Mouse (Mus musculus): ENCODE measurements around the gene Scd2. TPM values are rescaled to one million over a fixed set of nuclear protein-coding genes. Genes with fewer than 3 reads are reported as not detected.

Gene Scd2
- polyA plus RNA-seq, 1 experiment from 2014 or later: 29.5 TPM

DNA sequence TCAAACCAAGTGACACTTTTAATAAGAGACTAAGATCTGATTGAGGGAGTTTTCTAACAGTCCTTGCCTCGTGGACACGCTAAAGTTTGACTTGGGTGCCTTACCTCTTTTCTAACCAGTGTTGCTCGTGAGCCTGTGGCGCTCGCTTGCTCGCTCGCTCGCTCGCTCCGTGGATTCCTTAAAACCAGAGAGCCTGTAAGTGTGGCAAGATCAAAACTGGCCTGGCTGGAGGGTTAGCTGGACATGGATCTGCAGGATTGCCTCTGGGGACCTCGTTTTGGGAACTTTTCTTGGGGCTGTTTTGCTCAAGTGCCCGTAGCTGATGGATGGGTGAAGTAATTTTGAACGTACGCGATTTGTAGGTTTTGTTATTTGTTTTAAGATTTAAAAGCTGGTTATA, 12.2 kb downstream of the Scd2 start:
- H3K27me3 ChIP-seq (ENCODE audit: control insufficient read depth, insufficient read depth, low read length): no peaks in the 10 kb centered on the region
- WGBS: 83% methylated on average over 15 of the region's 15 CpGs
- no peaks in the 10 kb centered on the region for H3K9me3 ChIP-seq (ENCODE audit: control insufficient read depth, low read length)
- ATAC-seq (ENCODE audit: low FRiP score, low TSS enrichment) (no peak), DNase-seq (ENCODE audit: low spot score) (no peak)
- no peak overlapping the region for H3K27ac ChIP-seq (replicated peaks)
- H3K36me3 ChIP-seq (ENCODE audit: control insufficient read depth, insufficient read depth, low read length): peaks cover 30% of the 10 kb centered on the region
- no peaks in the 10 kb centered on the region for H3K4me1 ChIP-seq (replicated peaks; ENCODE audit: control insufficient read depth, insufficient read depth)
- H3K4me3 ChIP-seq (ENCODE audit: low read depth, low read length): no peak overlapping the region
- H3K4me2 ChIP-seq (replicated peaks; ENCODE audit: low read depth): no peak overlapping the region
- TF ChIP-seq EP300 (optimal IDR thresholded peaks at IDR 0.05) (no peak), CTCF (IDR thresholded peaks at IDR 0.05; ENCODE audit: low read depth) (no peak)
- no peak overlapping the region for H3K9ac ChIP-seq (ENCODE audit: low read length)

DNA sequence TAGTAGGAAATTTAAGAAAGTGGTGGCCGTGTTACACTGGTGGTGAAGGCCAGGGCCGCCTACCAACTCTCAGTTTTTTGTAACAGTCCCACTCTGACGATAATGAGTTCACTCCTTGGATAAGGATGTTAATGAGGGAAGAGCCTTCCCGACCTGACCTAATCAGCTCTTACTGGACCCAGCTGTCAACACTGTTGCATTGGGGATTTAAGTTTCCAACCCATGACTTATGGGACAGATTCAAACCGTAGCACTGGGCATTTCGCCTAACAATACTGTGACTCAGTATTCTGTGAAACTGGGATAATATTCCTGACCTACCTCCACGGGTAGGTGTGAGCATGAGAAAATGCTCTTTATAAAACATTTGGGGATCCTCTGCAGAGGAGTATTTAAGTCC, 12.7 kb downstream of the Scd2 start:
- no peak overlapping the region for H3K4me2 ChIP-seq (replicated peaks; ENCODE audit: low read depth)
- 53% methylated on average over 7 of the region's 7 CpGs for WGBS
- H3K36me3 ChIP-seq (ENCODE audit: control insufficient read depth, insufficient read depth, low read length): peaks cover 30% of the 10 kb centered on the region
- H3K9ac ChIP-seq (ENCODE audit: low read length): no peak overlapping the region
- ATAC-seq (ENCODE audit: low FRiP score, low TSS enrichment) (no peak), DNase-seq (ENCODE audit: low spot score) (no peak)
- H3K27me3 ChIP-seq (ENCODE audit: control insufficient read depth, insufficient read depth, low read length): no peaks in the 10 kb centered on the region
- no peaks in the 10 kb centered on the region for H3K9me3 ChIP-seq (ENCODE audit: control insufficient read depth, low read length)
- H3K27ac ChIP-seq (replicated peaks): no peak overlapping the region
- TF ChIP-seq CTCF (IDR thresholded peaks at IDR 0.05; ENCODE audit: low read depth) (no peak), EP300 (optimal IDR thresholded peaks at IDR 0.05) (no peak)
- no peaks in the 10 kb centered on the region for H3K4me1 ChIP-seq (replicated peaks; ENCODE audit: control insufficient read depth, insufficient read depth)
- H3K4me3 ChIP-seq (ENCODE audit: low read depth, low read length): no peak overlapping the region

DNA sequence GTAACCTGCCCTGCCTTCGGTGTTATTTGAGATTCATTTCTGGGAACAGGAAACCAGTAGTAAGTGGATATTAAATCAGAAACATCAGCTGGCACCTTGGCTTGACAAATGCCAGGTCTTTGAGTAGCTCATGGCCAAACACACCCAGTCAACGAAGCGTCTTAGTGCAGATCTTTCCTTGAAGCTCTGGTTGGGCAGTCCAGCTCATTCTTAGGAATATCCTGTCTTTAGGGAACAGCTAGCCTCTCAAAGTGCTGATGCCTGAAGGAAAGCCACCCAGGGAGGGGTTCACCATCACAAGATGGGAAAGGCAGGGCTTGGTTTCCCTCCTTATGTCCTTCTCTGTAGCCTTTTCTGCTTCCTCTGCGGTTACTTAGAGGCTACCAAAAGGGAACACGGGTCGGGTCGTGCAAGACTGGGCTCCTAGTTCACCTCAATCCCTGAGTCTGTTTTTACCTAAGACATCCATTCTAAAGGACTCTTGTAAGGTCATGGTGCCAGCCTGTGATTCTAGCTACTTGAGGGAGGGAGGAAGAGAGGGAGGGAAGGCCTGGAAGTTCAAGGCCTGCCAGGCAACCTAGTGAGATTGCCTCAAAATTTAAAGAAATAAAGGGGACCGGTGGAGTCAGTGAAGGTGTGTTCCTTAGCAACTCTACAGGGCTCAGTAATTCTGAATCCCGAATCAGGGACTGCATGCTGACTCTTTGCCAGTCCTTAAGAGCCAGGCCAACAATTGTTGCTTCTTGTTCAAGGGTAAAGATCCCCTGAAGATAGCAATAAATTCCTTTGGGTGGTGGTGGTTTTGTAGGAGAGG, 13.8 kb downstream of the Scd2 start:
- WGBS: 75% methylated on average over 9 of the region's 9 CpGs
- Histone ChIP-seq H3K4me1 (replicated peaks; ENCODE audit: control insufficient read depth, insufficient read depth) (no peaks in the 10 kb centered on the region; the same call in 1 of the 2 replicates), H3K27me3 (ENCODE audit: control insufficient read depth, insufficient read depth, low read length) (no peaks in the 10 kb centered on the region), H3K4me3 (ENCODE audit: low read depth, low read length) (no peak overlapping the region), H3K4me2 (replicated peaks; ENCODE audit: low read depth) (no peak overlapping the region), H3K9me3 (ENCODE audit: control insufficient read depth, low read length) (no peaks in the 10 kb centered on the region), H3K9ac (ENCODE audit: low read length) (no peak overlapping the region), H3K27ac (replicated peaks) (no peak overlapping the region), H3K36me3 (ENCODE audit: control insufficient read depth, insufficient read depth, low read length) (peaks cover 24% of the 10 kb centered on the region)
- ATAC-seq (ENCODE audit: low FRiP score, low TSS enrichment) (no peak), DNase-seq (ENCODE audit: low spot score) (no peak)
- no peak for TF ChIP-seq EP300 (optimal IDR thresholded peaks at IDR 0.05)
- no peak for TF ChIP-seq CTCF (IDR thresholded peaks at IDR 0.05; ENCODE audit: low read depth)

DNA sequence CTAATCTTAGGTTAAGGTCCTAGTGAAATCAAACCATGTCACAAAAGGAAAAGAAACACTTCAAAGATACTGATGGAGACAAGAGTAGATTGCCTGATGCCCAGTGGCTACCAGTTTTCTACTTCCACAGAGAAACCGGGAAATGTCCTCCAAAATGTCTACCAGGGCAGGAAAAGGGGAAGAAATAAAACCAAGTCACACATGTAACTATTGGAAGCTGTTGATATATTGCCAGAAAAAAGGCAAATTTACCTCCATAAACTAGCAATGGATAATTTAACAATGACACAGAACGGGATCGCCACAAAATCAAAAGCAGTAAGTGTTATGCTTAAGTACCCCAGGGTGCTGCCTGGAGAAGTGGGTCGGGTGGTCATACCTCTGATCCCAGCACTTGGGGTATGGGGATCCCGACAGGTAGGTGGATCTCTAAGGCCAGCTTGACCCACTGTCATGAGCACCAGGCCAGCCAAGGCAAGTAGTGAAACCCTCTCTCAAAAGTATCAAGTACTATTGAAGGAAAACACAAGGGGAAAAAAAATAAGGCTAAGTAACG, 14.5 kb downstream of the Scd2 start:
- H3K36me3 ChIP-seq (ENCODE audit: control insufficient read depth, insufficient read depth, low read length): peaks cover 24% of the 10 kb centered on the region

DNA sequence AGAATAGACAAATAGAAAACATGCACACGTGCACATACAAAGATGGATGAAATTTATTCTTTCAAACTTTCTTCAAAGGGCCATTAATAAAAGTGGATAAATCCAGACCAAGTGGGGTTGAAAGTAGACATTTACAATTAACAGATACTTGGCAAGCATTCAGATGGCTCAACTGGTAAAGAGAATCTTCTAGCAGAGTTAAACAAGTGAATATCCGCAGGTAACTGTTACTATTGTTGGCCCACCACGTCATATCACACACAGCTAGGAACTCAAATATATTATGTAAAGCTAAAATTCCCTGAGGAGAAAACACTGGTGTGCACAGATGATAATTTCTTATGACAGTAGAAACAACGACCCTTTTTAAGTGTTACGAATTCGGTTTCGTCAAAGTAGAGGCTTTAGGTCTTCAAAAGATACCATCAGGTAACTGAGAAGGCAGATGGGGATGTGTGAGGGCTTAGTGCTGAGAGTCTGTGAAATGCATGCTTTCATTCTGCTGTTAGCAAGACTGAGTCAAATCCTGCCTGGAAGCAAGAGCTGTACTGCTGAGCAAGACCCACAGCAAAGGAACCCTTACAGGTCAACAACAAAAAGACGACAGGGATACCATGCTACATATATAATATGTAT, 15.3 kb downstream of the Scd2 start:
- no peak for ATAC-seq (ENCODE audit: low FRiP score, low TSS enrichment)
- Histone ChIP-seq H3K4me2 (replicated peaks; ENCODE audit: low read depth) (no peak overlapping the region), H3K4me1 (replicated peaks; ENCODE audit: control insufficient read depth, insufficient read depth) (no peaks in the 10 kb centered on the region; the same call in 1 of the 2 replicates), H3K4me3 (ENCODE audit: low read depth, low read length) (no peak overlapping the region), H3K9ac (ENCODE audit: low read length) (no peak overlapping the region), H3K27ac (replicated peaks) (no peak overlapping the region), H3K36me3 (ENCODE audit: control insufficient read depth, insufficient read depth, low read length) (peaks cover 24% of the 10 kb centered on the region), H3K9me3 (ENCODE audit: control insufficient read depth, low read length) (no peaks in the 10 kb centered on the region), H3K27me3 (ENCODE audit: control insufficient read depth, insufficient read depth, low read length) (no peaks in the 10 kb centered on the region)
- DNase-seq (ENCODE audit: low spot score): no peak
- 76% methylated on average over 8 of the region's 8 CpGs for WGBS
- no peak for TF ChIP-seq CTCF (IDR thresholded peaks at IDR 0.05; ENCODE audit: low read depth)
- no peak for TF ChIP-seq EP300 (optimal IDR thresholded peaks at IDR 0.05)

More for the DNA sequence above, 14.5 kb downstream of the Scd2 start:
- Histone ChIP-seq H3K9ac (ENCODE audit: low read length) (no peak overlapping the region), H3K4me3 (ENCODE audit: low read depth, low read length) (no peak overlapping the region), H3K27ac (replicated peaks) (no peak overlapping the region), H3K27me3 (ENCODE audit: control insufficient read depth, insufficient read depth, low read length) (no peaks in the 10 kb centered on the region), H3K9me3 (ENCODE audit: control insufficient read depth, low read length) (no peaks in the 10 kb centered on the region), H3K4me1 (replicated peaks; ENCODE audit: control insufficient read depth, insufficient read depth) (no peaks in the 10 kb centered on the region; the same call in 1 of the 2 replicates), H3K4me2 (replicated peaks; ENCODE audit: low read depth) (no peak overlapping the region)
- DNase-seq (ENCODE audit: low spot score) (no peak), ATAC-seq (ENCODE audit: low FRiP score, low TSS enrichment) (no peak)
- TF ChIP-seq EP300 (optimal IDR thresholded peaks at IDR 0.05) (no peak), CTCF (IDR thresholded peaks at IDR 0.05; ENCODE audit: low read depth) (no peak)
- WGBS: 73% methylated on average over 6 of the region's 6 CpGs
